Mouse (Mus musculus): ENCODE results near the gene Ypel1. TPM values are rescaled to one million over a fixed set of nuclear protein-coding genes. Genes with fewer than 3 reads are reported as not detected.

Gene Ypel1
- polyA plus RNA-seq, 1 experiment from 2014 or later: 32.5 TPM

DNA sequence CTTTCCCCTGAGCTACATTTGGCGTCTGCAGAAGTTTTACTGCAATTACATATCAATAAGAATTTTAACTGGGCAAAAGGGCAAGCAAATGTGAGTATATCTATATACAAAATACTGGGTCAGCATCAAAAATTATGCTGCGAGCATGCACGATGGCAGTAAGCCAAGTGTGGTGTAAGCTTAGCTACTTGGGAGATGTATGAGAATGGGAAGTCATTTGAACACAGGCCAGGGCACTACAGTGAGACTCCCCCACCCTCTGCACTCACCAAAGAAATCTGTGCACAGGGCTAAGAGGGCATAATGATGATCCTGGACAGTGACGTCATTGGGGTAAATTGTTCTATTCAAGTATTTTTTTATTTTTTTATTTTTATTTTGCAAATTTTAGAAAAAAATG, 35.1 kb downstream of the Ypel1 start:
- Histone ChIP-seq H3K9me3 (replicated peaks; ENCODE audit: low read length) (no peaks in the 10 kb centered on the region), H3K4me3 (replicated peaks; ENCODE audit: low read depth, low read length) (no peak overlapping the region), H3K27ac (no peak overlapping the region), H3K4me2 (ENCODE audit: low read length) (no peak overlapping the region), H3K9ac (ENCODE audit: low read depth, low read length) (no peak overlapping the region), H3K36me3 (ENCODE audit: insufficient read depth, low read length) (peaks cover 33% of the 10 kb centered on the region), H3K4me1 (replicated peaks; ENCODE audit: insufficient read depth, low read length) (no peaks in the 10 kb centered on the region), H3K27me3 (ENCODE audit: insufficient read depth, low read length) (no peaks in the 10 kb centered on the region)
- ATAC-seq (replicated peaks; ENCODE audit: low FRiP score, low read depth): no peak
- TF ChIP-seq CTCF (IDR thresholded peaks at IDR 0.05; ENCODE audit: low read depth): no peak
- 70% methylated on average over 4 of the region's 4 CpGs for WGBS
- DNase-seq (ENCODE audit: low spot score): no peak

DNA sequence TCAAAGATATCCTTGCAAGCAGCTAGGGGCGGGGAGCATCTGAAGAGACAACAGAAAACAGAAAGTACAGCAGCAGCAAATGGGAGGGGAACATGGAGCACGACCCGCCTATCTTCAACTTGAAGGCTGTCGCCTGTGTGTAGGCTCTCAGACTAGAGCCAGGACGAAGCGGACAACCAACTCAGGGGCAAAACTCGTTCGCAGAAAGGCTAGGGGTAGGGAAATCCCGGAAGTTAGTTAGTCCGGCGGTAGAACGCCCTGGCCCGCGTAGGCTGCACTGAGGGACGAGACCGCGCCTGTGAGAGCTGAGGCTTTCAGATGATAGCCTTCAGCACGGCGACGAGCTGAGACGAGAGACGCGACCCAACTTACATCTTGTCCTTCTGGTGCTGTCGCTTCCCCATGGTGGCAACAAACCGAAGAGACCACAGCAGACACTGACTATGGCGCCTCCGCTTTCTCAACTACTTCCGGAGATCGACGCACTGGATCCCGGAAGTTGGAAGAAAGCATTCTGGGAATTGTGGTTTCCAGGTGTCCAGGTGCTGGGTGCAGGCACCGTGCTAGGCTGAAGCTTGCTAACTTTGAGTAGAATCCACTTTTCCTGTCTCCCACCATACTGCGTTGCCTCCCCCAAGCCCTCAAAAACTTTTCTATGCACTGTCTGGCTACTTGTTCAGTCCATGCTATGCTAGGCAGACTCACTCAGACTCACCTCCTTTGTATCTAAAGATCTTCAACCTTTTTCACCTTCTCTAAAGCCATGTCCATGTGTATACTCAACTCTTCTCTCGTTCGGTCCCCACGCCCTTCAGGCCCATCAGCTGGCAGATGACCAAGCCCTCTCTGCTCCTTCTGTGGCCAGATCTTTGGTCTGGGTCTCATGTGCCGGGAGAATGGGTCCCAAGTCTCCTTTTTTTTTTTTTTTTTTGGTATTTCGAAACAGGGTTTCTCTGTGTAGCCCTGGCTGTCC, 41.6 kb downstream of the Ypel1 start, which contains the start of gene Ppil2:
TSS of gene Ppil2 (minus strand) at position 487 of the 973 bp plus-strand sequence.
- peaks cover 7% of the 10 kb centered on the region; the same call in 1 of the 2 replicates for H3K4me1 ChIP-seq (replicated peaks; ENCODE audit: insufficient read depth, low read length)
- TF ChIP-seq CTCF (IDR thresholded peaks at IDR 0.05; ENCODE audit: low read depth): no peak
- peak within 1 kb of the TSS; percentile 26 for H3K27ac ChIP-seq
- peak within 1 kb of the TSS; percentile 62 for H3K4me3 ChIP-seq (replicated peaks; ENCODE audit: low read depth, low read length)
- H3K27me3 ChIP-seq (ENCODE audit: insufficient read depth, low read length): no peaks in the 10 kb centered on the region
- no peaks in the 10 kb centered on the region for H3K9me3 ChIP-seq (replicated peaks; ENCODE audit: low read length)
- DNase-seq (ENCODE audit: low spot score): peak; percentile 94
- peak; percentile 73 for ATAC-seq (replicated peaks; ENCODE audit: low FRiP score, low read depth)
- H3K36me3 ChIP-seq (ENCODE audit: insufficient read depth, low read length): peaks cover 13% of the 10 kb centered on the region; the same call in 1 of the 2 replicates
- H3K9ac ChIP-seq (ENCODE audit: low read depth, low read length): peak within 1 kb of the TSS; percentile 60
- peak within 1 kb of the TSS; percentile 52 for H3K4me2 ChIP-seq (ENCODE audit: low read length)
- 9% methylated on average over 38 of the region's 38 CpGs for WGBS

DNA sequence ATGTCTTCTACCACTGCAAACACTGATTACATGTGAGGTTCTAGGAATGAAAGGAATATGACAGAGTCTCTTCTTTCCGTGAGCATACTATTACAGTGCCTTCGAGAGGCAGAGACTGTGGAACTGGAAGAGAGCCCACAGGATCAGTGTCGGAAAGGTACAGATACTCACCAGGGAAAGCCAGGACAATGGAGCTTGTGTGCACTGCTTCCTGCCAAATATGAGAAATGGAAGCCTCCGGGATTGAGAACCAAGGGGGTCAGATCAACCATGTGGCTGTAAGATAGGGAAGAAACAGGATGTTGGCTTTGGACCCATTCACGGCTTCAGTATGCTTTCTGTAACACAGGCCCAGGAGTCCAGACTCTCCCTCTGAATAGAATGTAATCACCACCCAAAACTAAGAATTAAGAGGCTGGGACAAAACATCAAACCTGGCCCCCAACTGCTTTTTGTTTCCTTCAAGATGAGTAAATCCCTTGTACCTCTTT, 47.9 kb downstream of the Ypel1 start:
- H3K36me3 ChIP-seq (ENCODE audit: insufficient read depth, low read length): 0 out of 2 replicates have a peak, but pooled peaks cover 4% of the 10 kb centered on the region
- WGBS: 84% methylated on average over 5 of the region's 5 CpGs

DNA sequence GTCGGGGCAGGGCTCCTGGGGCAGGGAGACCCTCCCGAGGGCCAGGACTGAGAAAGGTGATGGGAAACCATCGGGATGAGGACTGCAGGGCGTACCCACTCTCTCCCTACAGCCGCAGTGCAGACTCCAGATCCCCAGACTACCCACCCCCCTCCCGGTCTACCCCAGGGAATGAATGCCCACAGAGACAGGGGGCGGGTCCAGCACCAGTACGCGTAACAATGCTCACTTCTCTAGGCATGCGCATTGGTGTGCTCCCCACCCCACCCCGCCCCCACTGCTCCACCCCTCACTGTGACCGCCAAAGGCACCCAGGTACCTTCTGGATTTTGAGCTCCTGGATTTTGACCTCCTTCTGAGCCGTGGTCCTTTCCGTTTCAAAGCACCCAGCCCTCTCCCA, 52.1 kb downstream of the Ypel1 start:
- H3K36me3 ChIP-seq (ENCODE audit: insufficient read depth, low read length): 0 out of 2 replicates have a peak, but pooled peaks cover 4% of the 10 kb centered on the region
- WGBS: 81% methylated on average over 14 of the region's 14 CpGs
- TF ChIP-seq CTCF (IDR thresholded peaks at IDR 0.05; ENCODE audit: low read depth): no peak

More for the DNA sequence above, 47.9 kb downstream of the Ypel1 start:
- Histone ChIP-seq H3K9ac (ENCODE audit: low read depth, low read length) (no peak overlapping the region), H3K4me1 (replicated peaks; ENCODE audit: insufficient read depth, low read length) (no peaks in the 10 kb centered on the region), H3K27ac (no peak overlapping the region), H3K27me3 (ENCODE audit: insufficient read depth, low read length) (no peaks in the 10 kb centered on the region), H3K9me3 (replicated peaks; ENCODE audit: low read length) (no peaks in the 10 kb centered on the region), H3K4me2 (ENCODE audit: low read length) (no peak overlapping the region), H3K4me3 (replicated peaks; ENCODE audit: low read depth, low read length) (no peak overlapping the region)
- no peak for DNase-seq (ENCODE audit: low spot score)
- ATAC-seq (replicated peaks; ENCODE audit: low FRiP score, low read depth): no peak
- no peak for TF ChIP-seq CTCF (IDR thresholded peaks at IDR 0.05; ENCODE audit: low read depth)

DNA sequence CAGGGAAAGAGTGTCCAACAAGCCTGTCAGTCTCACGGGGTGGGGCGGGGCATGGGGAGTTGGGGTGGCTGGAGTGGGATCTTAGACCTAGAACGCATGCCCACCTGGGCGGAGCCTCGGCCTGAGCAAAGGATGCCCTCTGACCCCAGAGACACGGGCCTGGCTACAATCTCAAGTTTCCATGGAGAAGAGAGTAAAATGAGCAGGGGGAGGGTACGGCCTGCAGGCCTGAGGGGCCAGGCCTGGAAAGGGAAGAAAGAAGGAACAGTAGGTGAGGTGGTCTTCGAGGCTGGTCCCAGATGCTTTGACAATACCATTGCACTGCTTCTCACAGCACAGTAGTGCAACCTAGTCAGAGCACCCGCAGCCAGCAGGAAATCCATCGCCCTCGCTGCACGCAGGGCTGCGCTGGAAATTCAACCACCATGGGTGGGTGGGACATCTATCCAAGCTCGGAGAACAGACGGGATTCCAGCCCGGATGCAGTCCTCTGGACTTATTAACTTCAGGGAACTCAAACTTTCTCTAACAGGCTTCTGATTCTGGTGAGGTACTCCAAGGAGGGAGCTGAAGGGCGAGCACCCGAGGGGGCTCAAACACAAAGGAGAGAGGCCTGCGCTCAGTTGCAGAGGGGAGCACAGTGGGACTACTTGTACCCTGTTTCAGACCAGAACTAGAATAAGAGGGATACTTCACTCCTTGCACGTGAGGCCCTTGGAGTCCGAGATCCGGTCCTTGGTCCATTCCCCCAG, 54.8 kb downstream of the Ypel1 start:
- DNase-seq (ENCODE audit: low spot score): peak; percentile 54
- H3K9me3 ChIP-seq (replicated peaks; ENCODE audit: low read length): no peaks in the 10 kb centered on the region
- peak overlapping the region; percentile 1; the same call in 1 of the 2 replicates for H3K27ac ChIP-seq
- no peaks in the 10 kb centered on the region for H3K27me3 ChIP-seq (ENCODE audit: insufficient read depth, low read length)
- peaks cover 6% of the 10 kb centered on the region; the same call in 1 of the 2 replicates for H3K4me1 ChIP-seq (replicated peaks; ENCODE audit: insufficient read depth, low read length)
- peak; percentile 45 for ATAC-seq (replicated peaks; ENCODE audit: low FRiP score, low read depth)
- 5% methylated on average over 22 of the region's 22 CpGs for WGBS
- peak overlapping the region; percentile 58 for H3K4me2 ChIP-seq (ENCODE audit: low read length)
- no peak for TF ChIP-seq CTCF (IDR thresholded peaks at IDR 0.05; ENCODE audit: low read depth)
- H3K4me3 ChIP-seq (replicated peaks; ENCODE audit: low read depth, low read length): peak overlapping the region; percentile 38
- H3K36me3 ChIP-seq (ENCODE audit: insufficient read depth, low read length): no peaks in the 10 kb centered on the region
- peak overlapping the region; percentile 51 for H3K9ac ChIP-seq (ENCODE audit: low read depth, low read length)

More for the DNA sequence above, 52.1 kb downstream of the Ypel1 start:
- Histone ChIP-seq H3K4me3 (replicated peaks; ENCODE audit: low read depth, low read length) (no peak overlapping the region), H3K4me2 (ENCODE audit: low read length) (no peak overlapping the region), H3K27me3 (ENCODE audit: insufficient read depth, low read length) (no peaks in the 10 kb centered on the region), H3K4me1 (replicated peaks; ENCODE audit: insufficient read depth, low read length) (peaks cover 6% of the 10 kb centered on the region; the same call in 1 of the 2 replicates), H3K9me3 (replicated peaks; ENCODE audit: low read length) (no peaks in the 10 kb centered on the region), H3K27ac (no peak overlapping the region), H3K9ac (ENCODE audit: low read depth, low read length) (no peak overlapping the region)
- ATAC-seq (replicated peaks; ENCODE audit: low FRiP score, low read depth) (no peak), DNase-seq (ENCODE audit: low spot score) (no peak)
